Mouse (Mus musculus): ENCODE results near the gene Smoc1.

GRCm38 (mm10) chr12:81002841-81003635, 23.6 kb upstream of the Smoc1 start:
- no peak for TF ChIP-seq CTCF (conservative IDR thresholded peaks at IDR 0.05; ENCODE audit: insufficient read depth, insufficient read length, low read depth, low read length)
- TF ChIP-seq POLR2A (IDR thresholded peaks at IDR 0.05; ENCODE audit: low read depth, low read length), result no peak
